Mouse (Mus musculus) urinary bladder, postnatal 14 days (tissue): ENCODE measurements around the gene Gm9376.

ENCODE experiments used
- DNase-seq: peaks from one replicate; pipeline ENCODE4 v3.0.0; 2021; ENCODE audit warnings: low spot score

Gm9376 gene

DNA sequence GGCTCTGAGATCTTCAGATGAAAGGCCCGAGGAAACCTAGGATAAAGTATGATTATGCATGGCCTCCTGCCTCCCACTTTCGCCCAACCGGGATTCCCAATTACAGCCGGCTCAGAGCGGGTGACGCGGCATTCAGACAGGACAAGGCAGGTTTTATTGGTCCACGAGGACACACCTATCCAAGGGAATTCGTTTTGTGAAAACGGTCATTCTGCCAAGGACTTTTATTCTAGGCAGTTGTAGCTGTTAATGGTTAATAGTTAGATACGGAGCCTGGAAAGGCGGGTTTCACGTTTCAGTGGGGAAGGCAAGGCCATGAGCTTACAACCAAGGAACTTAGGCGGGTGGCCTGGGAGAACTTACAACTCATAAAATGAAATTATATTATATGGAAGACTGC, 16.2 kb downstream of the Gm9376 start:
- no peak for DNase-seq

DNA sequence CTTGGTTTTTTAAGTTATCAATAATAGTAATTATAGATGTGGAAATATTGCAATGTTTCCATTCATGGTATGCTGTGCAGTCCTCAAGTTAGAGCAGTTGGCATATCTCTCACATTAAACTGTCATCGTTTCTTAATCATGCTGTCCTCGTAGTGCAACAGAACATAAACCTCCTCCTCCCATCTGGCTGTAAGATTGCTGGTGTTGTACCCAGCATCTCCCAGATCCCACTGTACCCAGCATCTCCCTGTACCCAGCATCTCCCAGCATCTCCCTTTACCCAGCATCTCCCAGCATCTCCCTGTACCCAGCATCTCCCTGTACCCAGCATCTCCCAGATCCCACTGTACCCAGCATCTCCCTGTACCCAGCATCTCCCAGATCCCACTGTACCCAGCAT, 19.3 kb downstream of the Gm9376 start:
- DNase-seq = no peak

DNA sequence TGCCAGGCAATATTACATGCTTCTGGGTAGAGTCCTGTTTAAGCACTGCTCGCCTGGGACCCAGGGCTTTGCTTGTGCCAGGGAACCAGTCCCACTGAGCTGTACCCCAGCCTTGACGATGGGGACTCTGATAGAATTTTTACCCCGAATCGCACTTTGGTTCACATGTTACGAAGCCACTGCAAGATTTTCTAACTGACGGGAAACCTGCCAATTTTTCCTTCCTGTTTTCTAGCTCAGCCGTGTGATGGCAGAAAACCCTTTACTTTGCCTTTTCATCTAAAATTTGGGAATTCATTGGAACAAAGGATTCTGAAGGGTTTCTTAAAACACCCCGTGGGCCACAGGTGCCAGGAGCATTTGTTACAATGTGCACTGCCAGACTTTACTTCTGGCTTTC, 22.4 kb downstream of the Gm9376 start:
- no peak for DNase-seq

DNA sequence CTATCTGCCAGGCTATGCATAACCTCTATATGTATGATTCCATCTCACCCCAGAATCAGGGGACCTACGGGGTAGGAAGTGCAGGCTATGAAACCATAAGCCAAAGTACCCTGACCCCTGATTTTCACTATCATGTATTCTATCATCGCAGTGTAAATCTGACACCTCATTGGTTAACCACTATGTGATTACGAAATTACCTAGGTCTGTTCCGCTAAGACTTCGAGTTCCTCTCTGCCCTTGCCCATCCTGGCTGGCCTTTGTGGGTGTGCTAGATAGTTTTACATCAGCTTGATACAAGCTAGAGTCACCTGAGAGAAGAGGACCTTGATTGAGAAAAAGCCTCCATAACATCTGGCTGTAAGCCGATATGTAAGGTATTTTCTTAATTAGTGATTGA, 23.2 kb downstream of the Gm9376 start:
- no peak for DNase-seq

DNA sequence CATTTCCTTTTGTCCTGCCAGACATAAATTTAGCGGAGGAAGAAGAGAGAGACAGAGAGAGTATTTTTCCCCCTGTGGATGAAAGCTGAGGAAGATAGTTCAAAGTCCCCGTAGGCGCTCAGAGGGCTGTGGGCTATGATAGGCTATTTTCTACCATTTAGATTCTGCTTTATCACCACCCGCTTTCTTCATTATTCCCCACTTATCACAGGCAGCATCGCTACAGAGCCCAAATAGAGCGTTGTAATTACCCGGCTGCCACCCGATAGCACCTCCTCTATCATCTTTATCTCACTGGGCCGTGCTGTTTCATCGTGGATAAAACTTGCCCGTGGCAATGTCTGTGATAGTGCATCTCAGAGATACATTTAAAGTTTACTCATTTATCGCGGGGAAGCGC, 35.8 kb downstream of the Gm9376 start:
- DNase-seq = no peak

DNA sequence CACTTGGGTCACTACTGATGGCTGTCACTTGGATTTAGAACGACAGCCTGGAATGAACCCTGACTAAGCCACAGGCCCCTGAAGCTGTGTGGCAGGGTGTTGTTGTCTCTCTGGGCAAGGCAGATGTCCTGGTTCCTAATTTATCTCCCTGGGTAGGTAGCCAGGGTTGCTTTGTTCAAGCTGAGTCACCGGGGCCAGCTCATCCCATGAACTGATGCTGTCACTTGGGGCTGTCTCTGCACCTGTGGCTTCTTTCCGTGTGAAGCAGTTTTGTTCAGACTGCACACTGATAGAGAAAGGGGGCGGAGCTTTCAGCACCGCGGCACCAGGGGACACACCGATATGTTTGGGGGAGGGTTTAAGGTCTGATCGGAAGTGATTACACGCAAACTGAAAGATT, 37.8 kb downstream of the Gm9376 start:
- no peak for DNase-seq

DNA sequence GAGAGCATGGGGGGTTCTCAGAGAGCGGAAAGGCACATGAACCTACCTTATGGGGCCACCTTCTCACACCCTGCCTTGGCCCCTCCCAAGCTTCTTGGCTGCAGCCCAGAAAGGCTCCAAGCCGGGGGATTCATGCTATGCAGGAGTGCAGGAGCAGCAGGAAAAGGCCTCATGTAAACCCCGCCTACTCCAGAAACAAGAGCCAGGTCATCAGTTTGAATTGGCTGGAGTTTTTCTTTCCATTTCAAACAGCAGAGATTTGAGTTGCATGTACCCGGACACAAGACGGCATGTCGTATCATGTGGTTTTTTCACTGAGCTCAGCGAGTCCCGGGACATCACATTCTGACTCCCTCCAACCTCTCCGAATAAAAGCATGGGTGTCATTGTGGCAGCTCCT, 39.2 kb downstream of the Gm9376 start:
- no peak for DNase-seq

DNA sequence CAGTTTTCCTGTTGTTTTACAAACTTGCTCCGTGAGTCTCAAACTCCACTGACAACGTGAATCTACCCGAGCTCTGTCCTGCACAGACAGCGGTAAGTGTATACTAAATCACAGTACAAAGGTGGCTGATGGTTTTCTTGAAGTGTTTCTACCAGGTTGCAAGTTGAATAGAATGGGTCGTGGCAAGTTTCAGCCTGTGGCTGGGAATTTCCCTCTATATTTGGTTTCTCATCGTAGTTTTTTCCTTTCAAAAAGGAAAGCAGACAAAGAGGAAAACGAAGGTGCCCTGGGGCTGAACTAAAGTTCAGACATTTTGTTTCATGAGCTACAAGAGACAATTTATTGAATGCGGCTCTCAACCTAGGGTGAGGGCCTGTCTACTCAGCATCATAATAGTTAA, 40.3 kb downstream of the Gm9376 start:
- DNase-seq = no peak

DNA sequence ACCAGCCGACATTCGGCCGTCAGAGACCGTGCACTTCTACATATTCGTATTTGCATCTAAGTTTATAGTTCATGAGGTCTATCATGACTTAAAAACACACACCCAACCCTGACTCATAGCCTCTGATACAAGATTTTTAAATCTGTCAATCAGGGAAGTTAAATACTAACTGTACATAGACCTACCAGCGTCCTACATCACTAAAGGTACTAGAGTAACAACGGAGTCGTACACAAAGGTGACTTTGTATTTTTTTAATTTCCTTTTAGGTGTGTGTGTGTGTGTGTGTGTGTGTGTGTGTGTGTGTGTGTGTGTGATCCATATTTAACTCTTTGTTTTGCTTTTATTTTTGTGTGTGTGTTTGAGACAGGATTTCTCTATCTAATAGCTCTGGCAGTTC, 44.9 kb downstream of the Gm9376 start:
- DNase-seq = no peak

DNA sequence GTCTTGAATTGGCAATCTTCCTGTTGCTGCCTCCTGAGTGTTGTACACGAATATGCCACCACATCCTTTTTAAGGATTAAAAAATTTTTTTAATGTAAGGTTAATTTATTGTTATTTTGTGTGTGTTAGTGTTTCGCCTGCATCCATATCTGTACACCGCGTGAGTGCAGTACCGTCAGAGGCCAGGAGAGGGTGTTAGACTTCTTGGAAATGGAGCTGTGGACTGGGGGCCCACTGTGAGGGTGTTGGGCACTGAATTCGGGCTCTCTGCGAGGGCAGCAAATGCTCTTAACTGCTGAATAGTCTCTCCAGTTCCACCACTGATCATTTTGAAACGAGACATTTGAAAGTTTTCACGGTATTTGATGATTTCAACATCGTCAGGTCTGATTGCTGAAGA, 45.9 kb downstream of the Gm9376 start:
- no peak for DNase-seq

DNA sequence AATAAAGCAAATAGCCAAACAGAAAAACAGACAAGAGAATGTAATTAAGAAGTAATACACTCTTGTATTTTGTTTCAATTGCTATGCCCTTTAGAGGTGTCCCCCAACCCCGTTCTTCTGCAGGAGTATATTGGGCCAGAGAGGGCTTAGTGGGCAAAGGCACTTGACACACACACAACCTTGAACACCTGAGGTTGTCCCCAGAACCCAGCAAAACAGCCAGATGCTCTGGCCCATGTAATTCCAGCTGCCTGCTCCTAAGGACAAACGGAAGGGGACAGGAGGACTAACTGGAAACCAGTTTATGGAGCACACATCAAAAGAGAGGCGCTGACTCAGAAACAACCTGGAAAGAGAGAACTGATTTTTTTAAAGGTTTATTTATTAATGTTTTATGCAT, 47.2 kb downstream of the Gm9376 start:
- no peak for DNase-seq

DNA sequence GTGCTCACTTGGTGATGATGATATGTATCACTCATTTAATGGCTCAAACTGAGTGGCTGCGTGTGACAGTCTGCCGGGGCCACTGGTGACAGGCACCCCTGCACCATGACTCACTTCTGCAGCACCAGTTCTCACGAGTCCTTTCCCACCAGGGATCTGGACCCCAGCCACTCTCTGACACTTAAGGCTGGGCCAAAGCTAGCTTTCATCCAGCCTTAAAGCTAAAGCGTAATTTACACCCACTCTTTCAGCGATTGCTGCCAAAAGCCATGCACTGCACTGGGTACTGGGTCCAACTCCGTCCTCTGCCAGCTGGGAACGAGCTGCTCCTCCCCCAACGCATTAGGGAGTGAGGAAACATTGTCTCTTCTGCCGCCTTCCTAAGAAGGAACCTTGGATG, 50.5 kb downstream of the Gm9376 start:
- DNase-seq = no peak
